Mouse (Mus musculus): ENCODE measurements around the gene Apobec4. TPM values are rescaled to one million over a fixed set of nuclear protein-coding genes. Genes with fewer than 3 reads are reported as not detected.
"Not testable (repeated sequence)": the region's sequence is repeated elsewhere in the genome, so short reads cannot be mapped to it uniquely, and the experiment has no call there.

Apobec4 gene
- polyA plus RNA-seq, 1 experiment from 2014 or later, result not detected

- peaks cover 68% of the 10 kb centered on the region for H3K36me3 ChIP-seq
- no peak overlapping the region for H3K27ac ChIP-seq
- no peaks in the 10 kb centered on the region for H3K27me3 ChIP-seq (ENCODE audit: insufficient read depth, poor library complexity, severe bottlenecking)
- 0 out of 2 replicates have a peak, but pooled peaks cover 4% of the 10 kb centered on the region for H3K4me1 ChIP-seq
- no peak for DNase-seq (ENCODE audit: low spot score)
- no peak overlapping the region for H3K4me3 ChIP-seq
- whole genome bisulfite sequencing, result 91% methylated on average over 9 of the region's 9 CpGs
- H3K9me3 ChIP-seq, result no peaks in the 10 kb centered on the region
Observed at GRCm38 (mm10) chr1:152771016-152771415, 20.7 kb downstream of the Apobec4 start.

DNA sequence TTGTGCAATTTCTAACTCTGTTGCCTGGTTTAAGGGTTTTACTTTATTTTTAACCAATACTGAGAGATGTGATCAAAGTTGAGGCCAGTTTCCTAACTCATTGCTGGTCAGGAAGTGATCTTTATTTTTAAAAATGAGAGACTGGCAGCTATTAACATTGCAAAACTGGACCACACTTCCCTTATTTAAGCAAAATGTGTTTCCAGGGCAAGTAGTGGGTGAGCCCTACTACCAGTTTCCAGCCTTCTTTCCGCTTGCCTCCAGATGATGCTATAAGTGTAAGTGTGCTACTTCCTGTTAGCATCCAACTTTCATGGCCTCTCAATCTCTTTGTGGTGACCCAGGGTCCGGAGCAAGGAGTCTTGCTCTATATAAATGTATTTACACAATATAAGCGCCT, 24.2 kb downstream of the Apobec4 start:
- not testable (repeated sequence) for H3K27ac ChIP-seq; DNase-seq (ENCODE audit: low spot score); H3K9me3 ChIP-seq; H3K4me1 ChIP-seq; H3K4me3 ChIP-seq; H3K27me3 ChIP-seq (ENCODE audit: insufficient read depth, poor library complexity, severe bottlenecking)
- peaks cover 64% of the 10 kb centered on the region for H3K36me3 ChIP-seq
- 95% methylated on average over 3 of the region's 3 CpGs for WGBS

DNA sequence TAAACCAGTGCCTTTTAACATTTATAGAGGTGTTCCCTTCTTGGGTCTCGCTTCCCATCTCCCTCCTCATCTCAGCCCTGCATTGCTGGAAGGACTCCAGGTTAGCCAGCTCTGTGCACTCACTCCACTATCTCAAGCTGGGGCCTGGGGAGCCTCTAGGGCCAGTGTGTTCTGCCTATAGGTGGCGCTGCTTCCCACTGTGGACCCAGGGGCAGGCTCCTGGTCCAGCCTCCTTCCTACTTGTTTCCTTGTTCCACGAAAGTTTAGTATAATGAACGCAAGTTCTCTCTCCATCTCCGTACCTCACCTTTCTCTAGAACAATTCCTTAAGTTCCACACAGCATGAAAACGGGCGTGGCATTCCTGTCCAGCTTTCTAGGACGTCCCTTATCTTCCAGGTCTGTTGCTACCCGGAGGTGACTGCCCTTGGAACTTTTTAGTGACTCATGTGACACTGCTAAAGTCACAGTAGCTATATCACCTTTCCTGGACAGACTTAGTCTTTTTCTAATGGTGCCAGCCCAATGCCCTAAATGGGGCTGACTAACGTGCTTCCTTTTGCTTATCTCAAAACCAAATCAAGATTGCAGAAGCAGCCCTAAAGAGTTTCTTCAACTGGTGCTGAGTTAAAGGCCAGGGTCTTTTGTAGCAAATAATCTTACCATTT, 28.9 kb downstream of the Apobec4 start:
- no peak overlapping the region for H3K4me3 ChIP-seq
- WGBS, result 19% methylated on average over 10 of the region's 10 CpGs
- no peak for DNase-seq (ENCODE audit: low spot score)
- H3K4me1 ChIP-seq, result no peaks in the 10 kb centered on the region
- no peak overlapping the region for H3K27ac ChIP-seq
- H3K27me3 ChIP-seq (ENCODE audit: insufficient read depth, poor library complexity, severe bottlenecking), result no peaks in the 10 kb centered on the region
- H3K9me3 ChIP-seq, result no peaks in the 10 kb centered on the region
- H3K36me3 ChIP-seq, result peaks cover 23% of the 10 kb centered on the region

- WGBS, result 93% methylated on average over 8 of the region's 8 CpGs
- Histone ChIP-seq H3K36me3 (no peaks in the 10 kb centered on the region), H3K4me1 (no peaks in the 10 kb centered on the region), H3K27me3 (ENCODE audit: insufficient read depth, poor library complexity, severe bottlenecking) (no peaks in the 10 kb centered on the region), H3K27ac (no peak overlapping the region), H3K9me3 (no peaks in the 10 kb centered on the region), H3K4me3 (no peak overlapping the region)
- no peak for DNase-seq (ENCODE audit: low spot score)
Observed at GRCm38 (mm10) chr1:152784620-152785019, 34.3 kb downstream of the Apobec4 start.

GRCm38 (mm10) chr1:152785446-152785845, 35.1 kb downstream of the Apobec4 start:
- not testable (repeated sequence) for H3K36me3 ChIP-seq; H3K4me3 ChIP-seq; DNase-seq (ENCODE audit: low spot score); H3K4me1 ChIP-seq; H3K27ac ChIP-seq; H3K27me3 ChIP-seq (ENCODE audit: insufficient read depth, poor library complexity, severe bottlenecking); H3K9me3 ChIP-seq
- WGBS, result 84% methylated on average over 3 of the region's 3 CpGs

GRCm38 (mm10) chr1:152786953-152787352, 36.6 kb downstream of the Apobec4 start:
- Histone ChIP-seq H3K27ac (no peak overlapping the region), H3K4me3 (no peak overlapping the region), H3K27me3 (ENCODE audit: insufficient read depth, poor library complexity, severe bottlenecking) (no peaks in the 10 kb centered on the region), H3K36me3 (no peaks in the 10 kb centered on the region), H3K4me1 (peaks cover 17% of the 10 kb centered on the region), H3K9me3 (no peaks in the 10 kb centered on the region)
- WGBS, result 89% methylated on average over 4 of the region's 4 CpGs
- no peak for DNase-seq (ENCODE audit: low spot score)

- 59% methylated on average over 4 of the region's 4 CpGs for WGBS
- H3K4me3 ChIP-seq, result no peak overlapping the region
- H3K27me3 ChIP-seq (ENCODE audit: insufficient read depth, poor library complexity, severe bottlenecking), result no peaks in the 10 kb centered on the region
- H3K36me3 ChIP-seq, result no peaks in the 10 kb centered on the region
- no peak for DNase-seq (ENCODE audit: low spot score)
- H3K27ac ChIP-seq, result no peak overlapping the region
- no peaks in the 10 kb centered on the region for H3K9me3 ChIP-seq
- peaks cover 25% of the 10 kb centered on the region for H3K4me1 ChIP-seq
Observed at GRCm38 (mm10) chr1:152788121-152788660, 37.8 kb downstream of the Apobec4 start.

GRCm38 (mm10) chr1:152790254-152790653, 39.9 kb downstream of the Apobec4 start:
- WGBS, result 19% methylated on average over 12 of the region's 12 CpGs
- peaks cover 32% of the 10 kb centered on the region for H3K4me1 ChIP-seq
- peak overlapping the region; percentile 32 for H3K4me3 ChIP-seq
- H3K27ac ChIP-seq, result peak overlapping the region; percentile 80; the same call in 1 of the 2 replicates
- H3K27me3 ChIP-seq (ENCODE audit: insufficient read depth, poor library complexity, severe bottlenecking), result no peaks in the 10 kb centered on the region
- H3K36me3 ChIP-seq, result no peaks in the 10 kb centered on the region
- no peak for DNase-seq (ENCODE audit: low spot score)
- H3K9me3 ChIP-seq, result no peaks in the 10 kb centered on the region

DNA sequence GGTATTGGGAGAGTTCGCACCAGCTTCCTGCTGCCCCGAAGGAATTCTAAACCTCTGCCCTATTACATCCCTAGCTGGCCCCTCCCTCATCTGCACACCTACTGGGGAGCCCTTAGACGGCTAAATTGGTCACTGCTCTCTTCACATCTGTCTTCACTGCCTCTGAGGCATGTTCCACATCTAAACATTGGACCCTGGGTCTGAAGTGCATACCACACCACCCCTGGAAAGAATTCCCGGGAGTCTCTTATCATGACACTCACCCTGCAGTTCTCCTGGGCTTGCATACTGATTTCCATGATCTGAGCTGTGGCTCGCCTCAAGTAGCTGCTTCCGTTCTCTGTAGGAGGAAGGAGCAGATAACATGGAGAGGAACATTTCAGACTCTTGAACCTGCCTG, 40.5 kb downstream of the Apobec4 start:
- peaks cover 35% of the 10 kb centered on the region for H3K4me1 ChIP-seq
- H3K36me3 ChIP-seq, result no peaks in the 10 kb centered on the region
- peak; percentile 85 for DNase-seq (ENCODE audit: low spot score)
- H3K9me3 ChIP-seq, result no peaks in the 10 kb centered on the region
- WGBS, result 2% methylated on average over 6 of the region's 6 CpGs
- no peaks in the 10 kb centered on the region for H3K27me3 ChIP-seq (ENCODE audit: insufficient read depth, poor library complexity, severe bottlenecking)
- H3K27ac ChIP-seq, result peak overlapping the region; percentile 80
- peak overlapping the region; percentile 32 for H3K4me3 ChIP-seq

DNA sequence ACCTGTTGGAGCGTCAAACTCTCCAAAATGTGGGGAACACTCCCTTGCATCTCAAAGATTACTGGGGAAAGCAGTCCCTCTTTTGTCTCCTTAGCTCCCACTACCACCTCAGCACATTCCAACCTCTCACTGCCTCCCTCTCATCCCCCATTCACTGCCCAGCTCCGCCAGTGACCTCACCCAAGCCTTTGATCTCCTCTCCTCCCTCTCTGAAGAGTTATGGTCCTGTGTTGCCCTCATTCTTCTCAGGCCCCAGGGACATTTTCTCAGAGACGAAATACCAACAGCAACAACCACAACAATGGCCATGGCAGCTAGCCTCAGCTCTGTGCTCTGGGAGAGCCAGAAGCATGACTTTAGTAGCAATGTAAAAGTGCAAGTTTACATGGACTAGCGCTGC, 40.9 kb downstream of the Apobec4 start:
- peak; percentile 85 for DNase-seq (ENCODE audit: low spot score)
- Histone ChIP-seq H3K27me3 (ENCODE audit: insufficient read depth, poor library complexity, severe bottlenecking) (no peaks in the 10 kb centered on the region), H3K4me3 (no peak overlapping the region), H3K4me1 (peaks cover 39% of the 10 kb centered on the region), H3K36me3 (no peaks in the 10 kb centered on the region), H3K9me3 (no peaks in the 10 kb centered on the region), H3K27ac (peak overlapping the region; percentile 80)
- 18% methylated on average over 4 of the region's 4 CpGs for WGBS

DNA sequence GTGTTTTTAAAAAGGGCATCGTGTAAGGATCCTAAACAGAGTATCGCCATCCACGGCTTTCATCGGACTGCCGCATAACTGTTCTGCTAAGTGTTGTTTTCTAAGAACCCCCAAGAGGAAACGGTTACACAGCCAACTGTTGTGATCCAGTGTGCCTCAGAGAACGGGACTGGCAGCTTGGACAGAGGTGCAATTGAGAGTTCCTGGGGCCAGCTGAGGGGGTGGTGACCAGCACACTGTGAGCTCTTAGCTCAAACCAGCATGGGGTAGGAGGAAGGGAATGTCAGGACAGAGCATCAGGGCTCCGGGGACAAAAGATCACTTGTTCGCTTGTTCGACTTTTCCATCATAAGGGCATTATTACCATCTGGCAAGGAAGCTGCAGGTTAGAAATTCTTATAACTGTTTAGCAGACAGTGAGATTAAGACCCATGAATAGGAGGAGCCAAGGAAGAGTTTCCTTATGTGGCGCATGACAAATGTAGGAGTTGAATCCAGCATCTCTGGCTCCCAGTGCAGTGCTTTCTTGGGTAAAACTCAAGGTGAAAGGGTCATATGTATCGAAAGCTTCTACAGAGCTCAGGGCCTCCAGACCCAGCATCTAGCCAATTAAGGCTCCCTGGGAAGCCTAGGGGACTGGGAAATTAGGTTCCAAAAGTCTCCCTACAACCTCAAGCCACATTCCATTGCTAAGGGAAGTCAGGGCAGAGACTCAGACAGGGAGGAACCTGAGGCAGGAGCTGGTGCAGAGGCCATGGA, 42.6 kb downstream of the Apobec4 start:
- H3K4me1 ChIP-seq, result peaks cover 39% of the 10 kb centered on the region
- H3K27ac ChIP-seq, result peak overlapping the region; percentile 73
- no peaks in the 10 kb centered on the region for H3K27me3 ChIP-seq (ENCODE audit: insufficient read depth, poor library complexity, severe bottlenecking)
- DNase-seq (ENCODE audit: low spot score), result no peak
- no peaks in the 10 kb centered on the region for H3K36me3 ChIP-seq
- no peaks in the 10 kb centered on the region for H3K9me3 ChIP-seq
- WGBS, result 54% methylated on average over 12 of the region's 12 CpGs
- H3K4me3 ChIP-seq, result no peak overlapping the region

- H3K4me1 ChIP-seq, result peaks cover 41% of the 10 kb centered on the region
- 57% methylated on average over 6 of the region's 6 CpGs for WGBS
- no peaks in the 10 kb centered on the region for H3K9me3 ChIP-seq
- H3K27ac ChIP-seq, result peak overlapping the region; percentile 73
- H3K27me3 ChIP-seq (ENCODE audit: insufficient read depth, poor library complexity, severe bottlenecking), result no peaks in the 10 kb centered on the region
- no peak for DNase-seq (ENCODE audit: low spot score)
- H3K4me3 ChIP-seq, result no peak overlapping the region
- H3K36me3 ChIP-seq, result no peaks in the 10 kb centered on the region
Observed at GRCm38 (mm10) chr1:152793495-152794130, 43.3 kb downstream of the Apobec4 start.

DNA sequence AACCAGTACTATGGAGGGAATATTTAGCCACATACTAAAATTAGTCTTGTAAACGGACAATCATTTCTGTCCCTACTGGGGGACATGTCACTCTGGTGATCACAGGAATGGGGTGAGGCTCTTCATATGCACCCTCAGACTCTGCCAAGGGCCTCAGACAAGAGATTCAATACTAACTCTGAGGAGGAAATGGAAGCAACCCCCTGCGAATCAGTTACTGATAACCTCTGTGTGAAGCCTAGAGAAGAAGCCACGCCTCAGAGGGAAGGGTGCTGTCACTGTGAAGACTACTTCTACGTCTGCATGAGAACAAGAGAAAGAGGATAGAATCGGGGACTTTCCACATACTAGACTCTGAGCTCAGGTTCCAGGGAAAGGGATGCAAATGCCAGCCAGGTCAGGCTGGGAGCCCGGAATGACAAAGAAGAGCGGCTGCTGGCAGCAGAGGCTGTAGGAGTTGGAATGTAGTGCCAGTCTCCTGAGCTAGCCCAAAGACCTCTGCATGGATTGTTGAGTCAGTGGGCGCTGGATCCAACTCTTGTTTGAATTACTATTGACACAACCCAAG, 45.4 kb downstream of the Apobec4 start:
- 50% methylated on average over 8 of the region's 8 CpGs for WGBS
- Histone ChIP-seq H3K27ac (no peak overlapping the region), H3K9me3 (no peaks in the 10 kb centered on the region), H3K27me3 (ENCODE audit: insufficient read depth, poor library complexity, severe bottlenecking) (no peaks in the 10 kb centered on the region), H3K4me1 (peaks cover 49% of the 10 kb centered on the region), H3K4me3 (no peak overlapping the region), H3K36me3 (no peaks in the 10 kb centered on the region)
- no peak for DNase-seq (ENCODE audit: low spot score)
